Mouse (Mus musculus): ENCODE data around the gene Spon2. TPM values are rescaled to one million over a fixed set of nuclear protein-coding genes. Genes with fewer than 3 reads are reported as not detected.

Gene Spon2
- polyA plus RNA-seq, 1 experiment = 5.5 TPM

- Histone ChIP-seq H3K4me3 (no peak overlapping the region), H3K36me3 (ENCODE audit: control insufficient read depth, insufficient read depth) (no peaks in the 10 kb centered on the region), H3K79me2 (ENCODE audit: control insufficient read depth, insufficient read depth) (no peaks in the 10 kb centered on the region), H3K4me2 (ENCODE audit: low read depth) (no peak overlapping the region), H3ac (ENCODE audit: control insufficient read depth, insufficient read length) (no peak overlapping the region), H3K27me3 (ENCODE audit: control insufficient read depth, insufficient read depth, insufficient read length) (peaks cover 11% of the 10 kb centered on the region)
- TF ChIP-seq USF1 (IDR thresholded peaks at IDR 0.05; ENCODE audit: low read depth) = no peak
- no peak for TF ChIP-seq SRF (IDR thresholded peaks at IDR 0.05; ENCODE audit: control insufficient read depth, insufficient read length, low read depth)
- no peak for TF ChIP-seq E2F4 (IDR thresholded peaks at IDR 0.05; ENCODE audit: insufficient read depth)
- TF ChIP-seq TCF3 (IDR thresholded peaks at IDR 0.05; ENCODE audit: insufficient read length, low read depth) = no peak
- TF ChIP-seq CEBPB (IDR thresholded peaks at IDR 0.05; ENCODE audit: insufficient read depth, poor library complexity, severe bottlenecking) = no peak
- TF ChIP-seq MAX (IDR thresholded peaks at IDR 0.05; ENCODE audit: low read depth) = no peak
- TF ChIP-seq MYOD1 (IDR thresholded peaks at IDR 0.05; ENCODE audit: control insufficient read depth in 1 of 3, insufficient read length in 2 of 3, low read depth in 2 of 3) = no peak
- TF ChIP-seq REST (IDR thresholded peaks at IDR 0.05; ENCODE audit: insufficient read depth, insufficient read length) = no peak
- no peak for TF ChIP-seq TCF12 (IDR thresholded peaks at IDR 0.05; ENCODE audit: insufficient read depth, poor library complexity, severe bottlenecking)
- TF ChIP-seq POLR2AphosphoS2 (IDR thresholded peaks at IDR 0.05; ENCODE audit: insufficient read length, low read depth) = no peak
- TF ChIP-seq MYOG (IDR thresholded peaks at IDR 0.05; ENCODE audit: control insufficient read depth in 1 of 3, insufficient read depth in 1 of 3, insufficient read length in 2 of 3, low read depth in 2 of 3) = no peak
- TF ChIP-seq POLR2A (IDR thresholded peaks at IDR 0.05; ENCODE audit: insufficient read length, low read depth) = no peak
Measured at GRCm38 (mm10) chr5:33206328-33206727, 11.9 kb downstream of the Spon2 start.

GRCm38 (mm10) chr5:33204284-33204683, 14.0 kb downstream of the Spon2 start:
- H3ac ChIP-seq (ENCODE audit: control insufficient read depth, insufficient read length) = no peak overlapping the region
- H3K4me3 ChIP-seq = peak overlapping the region; percentile 1
- TF ChIP-seq REST (IDR thresholded peaks at IDR 0.05; ENCODE audit: insufficient read depth, insufficient read length) (no peak), TCF12 (IDR thresholded peaks at IDR 0.05; ENCODE audit: insufficient read depth, poor library complexity, severe bottlenecking) (no peak), MYOG (IDR thresholded peaks at IDR 0.05; ENCODE audit: control insufficient read depth in 1 of 3, insufficient read depth in 1 of 3, insufficient read length in 2 of 3, low read depth in 2 of 3) (no peak), POLR2A (IDR thresholded peaks at IDR 0.05; ENCODE audit: insufficient read length, low read depth) (no peak), MAX (IDR thresholded peaks at IDR 0.05; ENCODE audit: low read depth) (no peak), POLR2AphosphoS2 (IDR thresholded peaks at IDR 0.05; ENCODE audit: insufficient read length, low read depth) (no peak), TCF3 (IDR thresholded peaks at IDR 0.05; ENCODE audit: insufficient read length, low read depth) (no peak), MYOD1 (IDR thresholded peaks at IDR 0.05; ENCODE audit: control insufficient read depth in 1 of 3, insufficient read length in 2 of 3, low read depth in 2 of 3) (no peak), CEBPB (IDR thresholded peaks at IDR 0.05; ENCODE audit: insufficient read depth, poor library complexity, severe bottlenecking) (no peak), E2F4 (IDR thresholded peaks at IDR 0.05; ENCODE audit: insufficient read depth) (no peak), SRF (IDR thresholded peaks at IDR 0.05; ENCODE audit: control insufficient read depth, insufficient read length, low read depth) (no peak), USF1 (IDR thresholded peaks at IDR 0.05; ENCODE audit: low read depth) (no peak)
- peaks cover 17% of the 10 kb centered on the region for H3K27me3 ChIP-seq (ENCODE audit: control insufficient read depth, insufficient read depth, insufficient read length)
- no peaks in the 10 kb centered on the region for H3K79me2 ChIP-seq (ENCODE audit: control insufficient read depth, insufficient read depth)
- no peaks in the 10 kb centered on the region for H3K36me3 ChIP-seq (ENCODE audit: control insufficient read depth, insufficient read depth)
- H3K4me2 ChIP-seq (ENCODE audit: low read depth) = peak overlapping the region; percentile 99

GRCm38 (mm10) chr5:33203691-33204242, 14.5 kb downstream of the Spon2 start:
- Histone ChIP-seq H3K27me3 (ENCODE audit: control insufficient read depth, insufficient read depth, insufficient read length) (peaks cover 18% of the 10 kb centered on the region), H3K4me3 (peak overlapping the region; percentile 1), H3ac (ENCODE audit: control insufficient read depth, insufficient read length) (no peak overlapping the region), H3K4me2 (ENCODE audit: low read depth) (peak overlapping the region; percentile 99), H3K79me2 (ENCODE audit: control insufficient read depth, insufficient read depth) (no peaks in the 10 kb centered on the region), H3K36me3 (ENCODE audit: control insufficient read depth, insufficient read depth) (no peaks in the 10 kb centered on the region)
- TF ChIP-seq MAX (IDR thresholded peaks at IDR 0.05; ENCODE audit: low read depth) (peak; percentile 21), TCF3 (IDR thresholded peaks at IDR 0.05; ENCODE audit: insufficient read length, low read depth) (no peak)

- H3ac ChIP-seq (ENCODE audit: control insufficient read depth, insufficient read length) = no peak overlapping the region
- H3K36me3 ChIP-seq (ENCODE audit: control insufficient read depth, insufficient read depth) = no peaks in the 10 kb centered on the region
- no peak overlapping the region for H3K4me2 ChIP-seq (ENCODE audit: low read depth)
- H3K79me2 ChIP-seq (ENCODE audit: control insufficient read depth, insufficient read depth) = no peaks in the 10 kb centered on the region
- no peak for TF ChIP-seq TCF12 (IDR thresholded peaks at IDR 0.05; ENCODE audit: insufficient read depth, poor library complexity, severe bottlenecking)
- peak overlapping the region; percentile 1 for H3K4me3 ChIP-seq
- H3K27me3 ChIP-seq (ENCODE audit: control insufficient read depth, insufficient read depth, insufficient read length) = peaks cover 24% of the 10 kb centered on the region
Measured at GRCm38 (mm10) chr5:33203171-33203565, 15.1 kb downstream of the Spon2 start.

- no peak overlapping the region for H3K4me3 ChIP-seq
- H3K36me3 ChIP-seq (ENCODE audit: control insufficient read depth, insufficient read depth) = no peaks in the 10 kb centered on the region
Measured at GRCm38 (mm10) chr5:33202516-33203170, 15.6 kb downstream of the Spon2 start.

More at GRCm38 (mm10) chr5:33202516-33203170, 15.6 kb downstream of the Spon2 start:
- Histone ChIP-seq H3K79me2 (ENCODE audit: control insufficient read depth, insufficient read depth) (no peaks in the 10 kb centered on the region), H3K4me2 (ENCODE audit: low read depth) (no peak overlapping the region), H3ac (ENCODE audit: control insufficient read depth, insufficient read length) (no peak overlapping the region), H3K27me3 (ENCODE audit: control insufficient read depth, insufficient read depth, insufficient read length) (peaks cover 27% of the 10 kb centered on the region)
- TF ChIP-seq POLR2AphosphoS2 (IDR thresholded peaks at IDR 0.05; ENCODE audit: insufficient read length, low read depth) = no peak
- 0 out of 2 replicates have a peak, but pooled peaks have one; percentile 16 for TF ChIP-seq CEBPB (IDR thresholded peaks at IDR 0.05; ENCODE audit: insufficient read depth, poor library complexity, severe bottlenecking)
